9 mouse cellular contexts compared by ENCODE assay signal in the genomic region with DNA sequence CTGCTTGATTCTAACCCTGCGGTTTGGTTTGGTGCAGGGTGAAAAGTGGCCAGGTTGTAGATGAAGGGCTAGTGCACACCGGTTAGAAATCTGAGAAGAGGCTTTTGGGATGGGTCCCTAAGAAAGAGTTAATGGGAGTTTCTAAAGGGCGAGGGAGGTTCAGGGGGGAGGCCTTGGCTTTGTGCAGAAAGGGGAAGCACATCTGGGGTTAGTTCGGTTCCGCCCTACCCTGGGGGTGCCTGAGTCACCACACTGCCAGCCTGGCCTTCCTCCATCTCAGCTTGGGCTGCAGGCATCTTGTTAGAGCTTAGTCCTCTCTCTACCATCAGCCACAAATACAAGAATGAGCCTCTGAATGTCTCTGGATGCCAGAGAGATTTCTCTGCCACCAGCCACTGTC. TPM values are rescaled to one million over a fixed set of nuclear protein-coding genes. Genes with fewer than 3 reads are reported as not detected.
DNase-seq lines count a peak whose midpoint lies in the region; ATAC-seq and TF ChIP-seq lines count a peak whose summit lies in the region.
"Had no signal": no experiment of that assay in that cellular context is flagged by ENCODE, and none has a peak within 500 bp of the region (broad histone marks: within the 10 kb centered on the region; RNA-seq: fewer than 3 reads in every experiment).

No protein-coding gene starts in this region.

- H3K27me3 ChIP-seq in heart, postnatal 0 days (ENCODE audit: control insufficient read depth, insufficient read depth, low read length), result no peaks in the 10 kb centered on the region
- no peaks in the 10 kb centered on the region for H3K27me3 ChIP-seq in CH12.LX (replicated peaks)

- TF ChIP-seq CTCF in heart, postnatal 0 days (IDR thresholded peaks at IDR 0.05; ENCODE audit: low read depth), result no peak
- TF ChIP-seq CTCF in CH12.LX (conservative IDR thresholded peaks at IDR 0.05 in 1 of 2, IDR thresholded peaks at IDR 0.05 in 1 of 2; ENCODE audit: low read depth in 2 of 2, low read length in 2 of 2), result no peak

- no peaks in the 10 kb centered on the region for H3K9me3 ChIP-seq in heart, postnatal 0 days (replicated peaks; ENCODE audit: control insufficient read depth, low read length)
- H3K9me3 ChIP-seq in CH12.LX (replicated peaks; ENCODE audit: low read length), result no peaks in the 10 kb centered on the region

- dilution Hi-C loops in CH12.LX (cut with MboI; ENCODE audit: extremely low pct_ligation_motif_present, extremely low pct_unique_long_range_greater_than_20kb, low sequenced_read_pairs), result no loop called here

- peaks cover 34% of the 10 kb centered on the region for H3K36me3 ChIP-seq in heart, postnatal 0 days (replicated peaks; ENCODE audit: control insufficient read depth, insufficient read depth, low read length)
- peaks cover 45 to 64% of the 10 kb centered on the region in 2 experiments for H3K36me3 ChIP-seq in CH12.LX (replicated peaks in 1 of 2; ENCODE audit: control insufficient read depth in 1 of 2, insufficient read depth in 1 of 2, low read length in 1 of 2)

- peak overlapping the region; percentile 41 for H3K27ac ChIP-seq in heart, postnatal 0 days (ENCODE audit: low read depth)
- H3K27ac ChIP-seq in CH12.LX (ENCODE audit: insufficient read depth, low read depth), result no peak overlapping the region
- peak overlapping the region; percentile 62 for H3K27ac ChIP-seq in brown adipose tissue, adult 24 weeks (replicated peaks; ENCODE audit: low read depth, low read length)

- no peak for TF ChIP-seq RAD21 in CH12.LX (IDR thresholded peaks at IDR 0.05; ENCODE audit: low read depth, low read length)

- DNase-seq in heart, postnatal 0 days (ENCODE audit: low spot score), result no peak
- no peak for DNase-seq in heart, postnatal 25 days (ENCODE audit: low spot score)
- DNase-seq in CH12.LX (ENCODE audit: extremely low read depth), result peak; percentile 49
- DNase-seq in thymus, postnatal 14 days, result no peak
- DNase-seq in cerebellum, adult 11-12 months, result no peak
- DNase-seq in layer of hippocampus, postnatal 10 days (ENCODE audit: low spot score in 2 of 2), result no peak
- DNase-seq: heart, postnatal 14 days had no signal

- peaks cover 44% of the 10 kb centered on the region for H3K4me1 ChIP-seq in heart, postnatal 0 days (ENCODE audit: control insufficient read depth, insufficient read depth)
- H3K4me1 ChIP-seq in CH12.LX (ENCODE audit: control insufficient read depth in 1 of 2, insufficient read depth in 2 of 2), result peaks cover 27 to 87% of the 10 kb centered on the region in 2 experiments
- peaks cover 16% of the 10 kb centered on the region for H3K4me1 ChIP-seq in brown adipose tissue, adult 24 weeks (ENCODE audit: control insufficient read depth, insufficient read depth, insufficient read length, low read length)

- intact Hi-C loops in heart, postnatal 25 days (cut with DNase I), result no loop called here

- H3K79me2 ChIP-seq in CH12.LX (replicated peaks; ENCODE audit: control insufficient read depth, extremely low read depth, insufficient read depth, poor library complexity, severe bottlenecking), result no peaks in the 10 kb centered on the region; the same call in 1 of the 2 replicates

- no peak overlapping the region for H3K4me2 ChIP-seq in heart, postnatal 0 days (ENCODE audit: low read depth, low read length)
- H3K4me2 ChIP-seq in CH12.LX (ENCODE audit: insufficient read depth, low read depth, poor library complexity, severe bottlenecking), result no peak overlapping the region

- no peak overlapping the region for H3K9ac ChIP-seq in heart, postnatal 0 days (replicated peaks; ENCODE audit: low read depth, low read length)
- H3K9ac ChIP-seq in CH12.LX (ENCODE audit: insufficient read depth, low read depth), result no peak overlapping the region

- ATAC-seq in heart, postnatal 0 days (ENCODE audit: insufficient read depth, low read depth), result no peak
- peak; percentile 62 for ATAC-seq in megakaryocyte progenitor cell, adult 5-6 weeks (replicated peaks; ENCODE audit: poor library complexity)

- WGBS in heart, postnatal 0 days, result 56% methylated on average over 5 of the region's 5 CpGs

- no peak; the same call in 1 of the 2 replicates for TF ChIP-seq POLR2A in CH12.LX (IDR thresholded peaks at IDR 0.05; ENCODE audit: low read depth, low read length)

- in situ Hi-C loops in CH12.LX (cut with MboI; ENCODE audit: low pct_ligation_motif_present, low pct_unique_long_range_greater_than_20kb, low sequenced_read_pairs), result no loop called here

- TF ChIP-seq EP300 in heart, postnatal 0 days (IDR thresholded peaks at IDR 0.05; ENCODE audit: low read depth), result no peak
- TF ChIP-seq EP300 in CH12.LX (IDR thresholded peaks at IDR 0.05; ENCODE audit: low read length), result no peak

- no peak overlapping the region for H3K4me3 ChIP-seq in heart, postnatal 0 days (ENCODE audit: low read depth, low read length)
- no peak overlapping the region for H3K4me3 ChIP-seq in CH12.LX (replicated peaks in 1 of 3; ENCODE audit: low read depth in 2 of 3, low read length in 2 of 3, poor library complexity in 1 of 3)
- no peak overlapping the region for H3K4me3 ChIP-seq in brown adipose tissue, adult 24 weeks (ENCODE audit: insufficient read depth, low read depth, low read length)

TF ChIP-seq in CH12.LX, 34 proteins besides CTCF, POLR2A, EP300 and RAD21:
- TF ChIP-seq ZMIZ1 (IDR thresholded peaks at IDR 0.05; ENCODE audit: low read depth, low read length) (peak; percentile 6; the same call in 1 of the 2 replicates), SMC3 (IDR thresholded peaks at IDR 0.05; ENCODE audit: low read depth, low read length) (no peak)

RNA-seq across cellular contexts. Expression of gene Ahnak, which starts 8.3 kb away (rescaled TPM):
- 122 and 135 TPM in 2 replicates for total RNA-seq in heart, postnatal 0 days (2014; rRNA removed; ENCODE audit: low replicate concordance)
- polyA plus RNA-seq in heart, postnatal 0 days (2015; fragmentation: Nextera tagmentation; extraction: Ambion mirVana), result 56.8 and 59.1 TPM in 2 replicates
- 100 to 1,000 TPM; 283 to 326 TPM for total RNA-seq in heart, postnatal 25 days (2021)
- total RNA-seq in CH12.LX (2012; rRNA removed), result 15.3 and 21.7 TPM in 2 replicates
- total RNA-seq in CH12.LX (2014; rRNA removed), result 1.5 and 1.7 TPM in 2 replicates
- 1.8 and 2.0 TPM in 2 replicates for polyA plus RNA-seq in CH12.LX (2012; ENCODE audit: insufficient read length, low read depth)
- 133 and 177 TPM in 2 replicates for polyA plus RNA-seq in brown adipose tissue, adult 24 weeks (2012; ENCODE audit: insufficient read depth, insufficient read length, missing spikeins)
- total RNA-seq in megakaryocyte progenitor cell, adult 5-6 weeks (2015), result 6.5 and 10.6 TPM in 2 replicates
- total RNA-seq in megakaryocyte progenitor cell, adult 5-6 weeks (2017), result 11.7 and 17.2 TPM in 2 replicates
- 10 to 100 TPM; 17.2 to 18.5 TPM for total RNA-seq in layer of hippocampus, postnatal 10 days (2021)

RNA-seq across cellular contexts. Expression of gene Eef1g, which starts 13.9 kb away (rescaled TPM):
- total RNA-seq in heart, postnatal 0 days (2014; rRNA removed; ENCODE audit: low replicate concordance), result 407 and 439 TPM in 2 replicates
- 172 and 173 TPM in 2 replicates for polyA plus RNA-seq in heart, postnatal 0 days (2015; fragmentation: Nextera tagmentation; extraction: Ambion mirVana)
- total RNA-seq in heart, postnatal 25 days (2021), result 100 to 1,000 TPM; 241 to 256 TPM
- 1,294 and 1,368 TPM in 2 replicates for total RNA-seq in CH12.LX (2012; rRNA removed)
- total RNA-seq in CH12.LX (2014; rRNA removed), result 1,172 and 1,266 TPM in 2 replicates
- polyA plus RNA-seq in CH12.LX (2012; ENCODE audit: insufficient read length, low read depth), result 1,511 and 1,695 TPM in 2 replicates
- polyA plus RNA-seq in brown adipose tissue, adult 24 weeks (2012; ENCODE audit: insufficient read depth, insufficient read length, missing spikeins), result 134 and 135 TPM in 2 replicates
- total RNA-seq in megakaryocyte progenitor cell, adult 5-6 weeks (2015), result 1,162 and 1,182 TPM in 2 replicates
- 754 and 796 TPM in 2 replicates for total RNA-seq in megakaryocyte progenitor cell, adult 5-6 weeks (2017)
- 100 to 1,000 TPM; 283 to 287 TPM for total RNA-seq in layer of hippocampus, postnatal 10 days (2021)

RNA-seq across cellular contexts. Expression of gene Tut1, which starts 27.1 kb away (rescaled TPM):
- 9.8 and 18.0 TPM in 2 replicates for total RNA-seq in heart, postnatal 0 days (2014; rRNA removed; ENCODE audit: low replicate concordance)
- polyA plus RNA-seq in heart, postnatal 0 days (2015; fragmentation: Nextera tagmentation; extraction: Ambion mirVana), result 8.2 and 10.4 TPM in 2 replicates
- total RNA-seq in heart, postnatal 25 days (2021), result 1 to 10 TPM; 7.2 to 8.8 TPM
- 47.7 and 49.1 TPM in 2 replicates for total RNA-seq in CH12.LX (2012; rRNA removed)
- total RNA-seq in CH12.LX (2014; rRNA removed), result 40.4 and 41.8 TPM in 2 replicates
- polyA plus RNA-seq in CH12.LX (2012; ENCODE audit: insufficient read length, low read depth), result 52.9 and 54.9 TPM in 2 replicates
- 6.9 and 7.5 TPM in 2 replicates for polyA plus RNA-seq in brown adipose tissue, adult 24 weeks (2012; ENCODE audit: insufficient read depth, insufficient read length, missing spikeins)
- 6.2 and 8.7 TPM in 2 replicates for total RNA-seq in megakaryocyte progenitor cell, adult 5-6 weeks (2015)
- 19.9 and 23.8 TPM in 2 replicates for total RNA-seq in megakaryocyte progenitor cell, adult 5-6 weeks (2017)
- 10 to 100 TPM; 15.6 to 16.2 TPM for total RNA-seq in layer of hippocampus, postnatal 10 days (2021)

RNA-seq across cellular contexts. Expression of gene Mta2, which starts 39.1 kb away (rescaled TPM):
- total RNA-seq in heart, postnatal 0 days (2014; rRNA removed; ENCODE audit: low replicate concordance), result 55.1 and 57.9 TPM in 2 replicates
- 47.6 and 51.5 TPM in 2 replicates for polyA plus RNA-seq in heart, postnatal 0 days (2015; fragmentation: Nextera tagmentation; extraction: Ambion mirVana)
- total RNA-seq in heart, postnatal 25 days (2021), result 10 to 100 TPM; 29.5 to 32.3 TPM
- total RNA-seq in CH12.LX (2012; rRNA removed) (131 and 158 TPM in 2 replicates), CH12.LX (2014; rRNA removed) (115 and 117 TPM in 2 replicates)
- 149 and 162 TPM in 2 replicates for polyA plus RNA-seq in CH12.LX (2012; ENCODE audit: insufficient read length, low read depth)
- 28.2 and 30.6 TPM in 2 replicates for polyA plus RNA-seq in brown adipose tissue, adult 24 weeks (2012; ENCODE audit: insufficient read depth, insufficient read length, missing spikeins)
- total RNA-seq in megakaryocyte progenitor cell, adult 5-6 weeks (2015), result 57.9 and 63.7 TPM in 2 replicates
- 124 and 138 TPM in 2 replicates for total RNA-seq in megakaryocyte progenitor cell, adult 5-6 weeks (2017)
- total RNA-seq in layer of hippocampus, postnatal 10 days (2021), result 10 to 100 TPM; 60.6 to 67.9 TPM

RNA-seq across cellular contexts. Expression of gene Eml3, which starts 51.4 kb away (rescaled TPM):
- 6.7 and 21.0 TPM in 2 replicates for total RNA-seq in heart, postnatal 0 days (2014; rRNA removed; ENCODE audit: low replicate concordance)
- 9.6 and 10.1 TPM in 2 replicates for polyA plus RNA-seq in heart, postnatal 0 days (2015; fragmentation: Nextera tagmentation; extraction: Ambion mirVana)
- 1 to 10 TPM; 8.9 to 9.1 TPM for total RNA-seq in heart, postnatal 25 days (2021)
- total RNA-seq in CH12.LX (2012; rRNA removed) (33.3 and 33.6 TPM in 2 replicates), CH12.LX (2014; rRNA removed) (18.7 and 20.4 TPM in 2 replicates)
- 35.2 and 37.3 TPM in 2 replicates for polyA plus RNA-seq in CH12.LX (2012; ENCODE audit: insufficient read length, low read depth)
- polyA plus RNA-seq in brown adipose tissue, adult 24 weeks (2012; ENCODE audit: insufficient read depth, insufficient read length, missing spikeins), result 11.6 and 12.9 TPM in 2 replicates
- 12.0 and 14.9 TPM in 2 replicates for total RNA-seq in megakaryocyte progenitor cell, adult 5-6 weeks (2015)
- total RNA-seq in megakaryocyte progenitor cell, adult 5-6 weeks (2017), result 20.1 and 36.0 TPM in 2 replicates
- total RNA-seq in layer of hippocampus, postnatal 10 days (2021), result 10 to 100 TPM; 11.0 to 11.9 TPM
